ENCODE assay signal across 12 mouse cellular contexts in genomic region chr3:58333997-58334396, GRCm38 (mm10).
DNase-seq lines count a peak whose midpoint lies in the region; ATAC-seq and TF ChIP-seq lines count a peak whose summit lies in the region.
"Had no signal": no experiment of that assay in that cellular context is flagged by ENCODE, and none has a peak within 500 bp of the region (broad histone marks: within the 10 kb centered on the region; RNA-seq: fewer than 3 reads in every experiment).

No protein-coding gene starts in this region.

- peak overlapping the region; percentile 24 for H3K4me3 ChIP-seq in heart, postnatal 0 days (ENCODE audit: low read depth, low read length)
- H3K4me3 ChIP-seq in CH12.LX (replicated peaks in 1 of 3; ENCODE audit: low read depth in 2 of 3, low read length in 2 of 3, poor library complexity in 1 of 3): no peak overlapping the region
- H3K4me3 ChIP-seq in limb, embryonic 12.5 days (replicated peaks): no peak overlapping the region
- H3K4me3 ChIP-seq in midbrain, embryonic 11.5 days (ENCODE audit: low read depth, low read length): no peak overlapping the region
- H3K4me3 ChIP-seq: gastrocnemius, adult 2 months had no signal

- peak overlapping the region; percentile 19; the same call in 1 of the 2 replicates for H3K27ac ChIP-seq in heart, postnatal 0 days (ENCODE audit: low read depth)
- H3K27ac ChIP-seq in CH12.LX (ENCODE audit: insufficient read depth, low read depth): no peak overlapping the region
- no peak overlapping the region for H3K27ac ChIP-seq in limb, embryonic 12.5 days
- H3K27ac ChIP-seq in midbrain, embryonic 11.5 days (ENCODE audit: low read depth, low read length): no peak overlapping the region
- H3K27ac ChIP-seq: gastrocnemius, adult 2 months; hindbrain, embryonic 14.5 days had no signal

- dilution Hi-C loops in CH12.LX (cut with MboI; ENCODE audit: extremely low pct_ligation_motif_present, extremely low pct_unique_long_range_greater_than_20kb, low sequenced_read_pairs): no loop called here

- H3K27me3 ChIP-seq in heart, postnatal 0 days (ENCODE audit: control insufficient read depth, insufficient read depth, low read length): no peaks in the 10 kb centered on the region
- H3K27me3 ChIP-seq in CH12.LX (replicated peaks): no peaks in the 10 kb centered on the region
- no peaks in the 10 kb centered on the region for H3K27me3 ChIP-seq in limb, embryonic 12.5 days
- H3K27me3 ChIP-seq in midbrain, embryonic 11.5 days (ENCODE audit: control insufficient read depth, insufficient read depth, low read length): no peaks in the 10 kb centered on the region

- no peaks in the 10 kb centered on the region for H3K36me3 ChIP-seq in heart, postnatal 0 days (replicated peaks; ENCODE audit: control insufficient read depth, insufficient read depth, low read length)
- no peaks in the 10 kb centered on the region for H3K36me3 ChIP-seq in CH12.LX (replicated peaks in 1 of 2; ENCODE audit: control insufficient read depth in 1 of 2, insufficient read depth in 1 of 2, low read length in 1 of 2)
- no peaks in the 10 kb centered on the region for H3K36me3 ChIP-seq in limb, embryonic 12.5 days
- H3K36me3 ChIP-seq in midbrain, embryonic 11.5 days (ENCODE audit: control insufficient read depth, insufficient read depth, low read length): no peaks in the 10 kb centered on the region

- 0 out of 2 replicates have a peak, but pooled peaks have one; percentile 17 for ATAC-seq in heart, postnatal 0 days (ENCODE audit: insufficient read depth, low read depth)
- no peak for ATAC-seq in limb, embryonic 12.5 days (ENCODE audit: insufficient number of reproducible peaks, insufficient read depth, low FRiP score, low TSS enrichment, low read depth)
- ATAC-seq in midbrain, embryonic 11.5 days (ENCODE audit: low FRiP score): no peak

- TF ChIP-seq POLR2A in CH12.LX (IDR thresholded peaks at IDR 0.05; ENCODE audit: low read depth, low read length): no peak
- no peak for TF ChIP-seq POLR2A in brain, embryonic 14.5 days (IDR thresholded peaks at IDR 0.05; ENCODE audit: borderline replicate concordance, extremely low read depth, insufficient read depth, insufficient read length, poor library complexity, severe bottlenecking)

- 37% methylated on average over 7 of the region's 7 CpGs for WGBS in heart, postnatal 0 days
- WGBS in limb, embryonic 12.5 days: 27% methylated on average over 7 of the region's 7 CpGs
- 75% methylated on average over 7 of the region's 7 CpGs for WGBS in midbrain, embryonic 11.5 days

- H3K4me1 ChIP-seq in heart, postnatal 0 days (ENCODE audit: control insufficient read depth, insufficient read depth): peaks cover 15% of the 10 kb centered on the region; the same call in 1 of the 2 replicates
- H3K4me1 ChIP-seq in CH12.LX (ENCODE audit: control insufficient read depth in 1 of 2, insufficient read depth in 2 of 2): peaks cover 0 to 11% of the 10 kb centered on the region in 2 experiments; a peak in 1 of 4 replicates
- peaks cover 32% of the 10 kb centered on the region for H3K4me1 ChIP-seq in limb, embryonic 12.5 days (replicated peaks)
- H3K4me1 ChIP-seq in midbrain, embryonic 11.5 days (ENCODE audit: control insufficient read depth, insufficient read depth, low read length): peaks cover 7% of the 10 kb centered on the region; the same call in 1 of the 2 replicates

- no peak for TF ChIP-seq EP300 in heart, postnatal 0 days (IDR thresholded peaks at IDR 0.05; ENCODE audit: low read depth)
- TF ChIP-seq EP300 in CH12.LX (IDR thresholded peaks at IDR 0.05; ENCODE audit: low read length): no peak

- in situ Hi-C loops in CH12.LX (cut with MboI; ENCODE audit: low pct_ligation_motif_present, low pct_unique_long_range_greater_than_20kb, low sequenced_read_pairs): no loop called here

- TF ChIP-seq CTCF in heart, postnatal 0 days (IDR thresholded peaks at IDR 0.05; ENCODE audit: low read depth): no peak
- TF ChIP-seq CTCF in CH12.LX (conservative IDR thresholded peaks at IDR 0.05 in 1 of 2, IDR thresholded peaks at IDR 0.05 in 1 of 2; ENCODE audit: low read depth in 2 of 2, low read length in 2 of 2): no peak
- no peak for TF ChIP-seq CTCF in brain, embryonic 14.5 days (IDR thresholded peaks at IDR 0.05; ENCODE audit: borderline replicate concordance, extremely low read depth, insufficient read depth, insufficient read length)

- 0 out of 2 replicates have a peak overlapping the region, but pooled peaks have one; percentile 6 for H3K9ac ChIP-seq in heart, postnatal 0 days (replicated peaks; ENCODE audit: low read depth, low read length)
- no peak overlapping the region for H3K9ac ChIP-seq in CH12.LX (ENCODE audit: insufficient read depth, low read depth)
- no peak overlapping the region for H3K9ac ChIP-seq in limb, embryonic 12.5 days (replicated peaks)
- no peak overlapping the region for H3K9ac ChIP-seq in midbrain, embryonic 11.5 days (ENCODE audit: low read length)
- H3K9ac ChIP-seq: hindbrain, embryonic 14.5 days had no signal

- peak overlapping the region; percentile 41 for H3K4me2 ChIP-seq in heart, postnatal 0 days (ENCODE audit: low read depth, low read length)
- H3K4me2 ChIP-seq in CH12.LX (ENCODE audit: insufficient read depth, low read depth, poor library complexity, severe bottlenecking): peak overlapping the region; percentile 56
- H3K4me2 ChIP-seq in limb, embryonic 12.5 days: peak overlapping the region; percentile 37
- no peak overlapping the region for H3K4me2 ChIP-seq in midbrain, embryonic 11.5 days
- H3K4me2 ChIP-seq: hindbrain, embryonic 14.5 days had no signal

- H3K9me3 ChIP-seq in heart, postnatal 0 days (replicated peaks; ENCODE audit: control insufficient read depth, low read length): no peaks in the 10 kb centered on the region
- H3K9me3 ChIP-seq in CH12.LX (replicated peaks; ENCODE audit: low read length): no peaks in the 10 kb centered on the region
- no peaks in the 10 kb centered on the region for H3K9me3 ChIP-seq in limb, embryonic 12.5 days
- H3K9me3 ChIP-seq in midbrain, embryonic 11.5 days (ENCODE audit: control insufficient read depth, low read length): no peaks in the 10 kb centered on the region

- TF ChIP-seq RAD21 in CH12.LX (IDR thresholded peaks at IDR 0.05; ENCODE audit: low read depth, low read length): no peak

- DNase-seq in heart, postnatal 0 days (ENCODE audit: low spot score): peak; percentile 47
- DNase-seq in heart, adult 9 months (ENCODE audit: low spot score in 2 of 2): no peak
- DNase-seq in CH12.LX (ENCODE audit: extremely low read depth): no peak
- peak; percentile 10 for DNase-seq in brain, embryonic 14.5 days (ENCODE audit: low read depth)
- no peak for DNase-seq in midbrain, embryonic 11.5 days (ENCODE audit: low spot score, missing footprints)
- no peak for DNase-seq in gastrocnemius, adult 8-10 months (ENCODE audit: low spot score in 2 of 2)
- DNase-seq: adrenal gland, postnatal 14 days; cerebellum, postnatal 36 days; gastrocnemius, adult 2 months; kidney, postnatal 36 days had no signal

- no peaks in the 10 kb centered on the region for H3K79me2 ChIP-seq in CH12.LX (replicated peaks; ENCODE audit: control insufficient read depth, extremely low read depth, insufficient read depth, poor library complexity, severe bottlenecking)

TF ChIP-seq in CH12.LX, 34 proteins besides CTCF, POLR2A, EP300 and RAD21:
- TF ChIP-seq MEF2A (IDR thresholded peaks at IDR 0.05; ENCODE audit: borderline replicate concordance, low read depth, low read length) (no peak), SMC3 (IDR thresholded peaks at IDR 0.05; ENCODE audit: low read depth, low read length) (no peak), ZC3H11A (IDR thresholded peaks at IDR 0.05; ENCODE audit: low read depth, low read length) (no peak), NRF1 (IDR thresholded peaks at IDR 0.05; ENCODE audit: low read depth, low read length) (no peak), RCOR1 (conservative IDR thresholded peaks at IDR 0.05; ENCODE audit: low read depth, low read length) (no peak), MAZ (IDR thresholded peaks at IDR 0.05; ENCODE audit: low read depth, low read length) (no peak), JUND (conservative IDR thresholded peaks at IDR 0.05; ENCODE audit: low read depth, low read length) (no peak), JUN (IDR thresholded peaks at IDR 0.05; ENCODE audit: insufficient read depth, low read depth, low read length) (no peak), HCFC1 (IDR thresholded peaks at IDR 0.05; ENCODE audit: low read depth, low read length) (no peak), BHLHE40 (IDR thresholded peaks at IDR 0.05; ENCODE audit: low read depth, low read length) (no peak), ELF1 (IDR thresholded peaks at IDR 0.05; ENCODE audit: low read depth, low read length) (no peak), TBP (conservative IDR thresholded peaks at IDR 0.05; ENCODE audit: low read depth, low read length) (no peak), E2F4 (IDR thresholded peaks at IDR 0.05; ENCODE audit: insufficient replicate concordance, low read depth, low read length) (no peak), KAT2A (IDR thresholded peaks at IDR 0.05; ENCODE audit: insufficient replicate concordance, low read length) (no peak)

Comparison
In these comparisons a context has a peak if more than half of its experiments do, and no peak if none do; other contexts are left out.
1. DNase-seq: peak in heart, postnatal 0 days (single experiment) and brain, embryonic 14.5 days (single experiment); none in heart, adult 9 months (0 of 2), CH12.LX (single experiment), midbrain, embryonic 11.5 days (single experiment) and gastrocnemius, adult 8-10 months (0 of 2).